Mouse (Mus musculus) G1E (cell line): ENCODE measurements at regions not wholly inside any gene's neighbourhood (a gene's known extent, or its start where the extent isn't known, plus 50 kb on each side); places are given as distances from the start of the nearest gene placed in this dataset.

Experiments used
- ATAC-seq: 2 replicates; pipeline ENCODE4 v1.8.0; 2016; ENCODE audit warnings: mild to moderate bottlenecking; ENCODE audit not compliant: insufficient number of reproducible peaks, poor library complexity, low FRiP score, severe bottlenecking; ENCODE audit errors: extremely low read depth
- DNase-seq: peaks from one replicate; pipeline ENCODE4 v3.0.0; 2012; ENCODE audit warnings: low spot score
- H3K27me3 ChIP-seq: 2 replicates; pipeline ENCODE4 v1.6.1; 2012; ENCODE audit warnings: mild to moderate bottlenecking, low read length, inconsistent platforms; ENCODE audit not compliant: insufficient read depth
- H3K36me3 ChIP-seq: replicated peaks from 2 replicates; pipeline ENCODE3; 2012; ENCODE audit warnings: mild to moderate bottlenecking, inconsistent platforms
- H3K4me1 ChIP-seq: 2 replicates; pipeline ENCODE4 v1.6.1; 2012; ENCODE audit warnings: low read depth, low read length, inconsistent platforms, mixed read lengths; ENCODE audit not compliant: insufficient read depth
- H3K4me3 ChIP-seq: 2 replicates; pipeline ENCODE4 v1.5.1; 2012; ENCODE audit warnings: low read depth, mild to moderate bottlenecking, inconsistent platforms, low read length, moderate library complexity, mixed read lengths
- H3K9me3 ChIP-seq: replicated peaks from 2 replicates; pipeline ENCODE4 v1.6.1; 2012; ENCODE audit warnings: inconsistent platforms
- CTCF ChIP-seq: IDR thresholded peaks from 2 replicates; pipeline ENCODE4 v1.5.1; 2012; ENCODE audit warnings: low read depth, low read length, inconsistent platforms, mixed read lengths
- GATA1 ChIP-seq: IDR thresholded peaks from 2 replicates; pipeline ENCODE4 v1.6.1; 2012; ENCODE audit warnings: borderline replicate concordance, low read length, inconsistent platforms, mixed read lengths
- GATA2 ChIP-seq: IDR thresholded peaks from 2 replicates; pipeline ENCODE4 v1.6.1; 2012; ENCODE audit warnings: low read depth, low read length, inconsistent platforms, borderline replicate concordance
- POLR2AphosphoS5 ChIP-seq: IDR thresholded peaks from 2 replicates; pipeline ENCODE4 v1.6.1; 2012; ENCODE audit warnings: low read depth, low read length, inconsistent platforms; ENCODE audit not compliant: insufficient replicate concordance
- TAL1 ChIP-seq: conservative IDR thresholded peaks from 2 replicates; pipeline ENCODE4 v1.6.1; 2012; ENCODE audit warnings: low read depth, low read length, inconsistent platforms, mixed read lengths

DNA sequence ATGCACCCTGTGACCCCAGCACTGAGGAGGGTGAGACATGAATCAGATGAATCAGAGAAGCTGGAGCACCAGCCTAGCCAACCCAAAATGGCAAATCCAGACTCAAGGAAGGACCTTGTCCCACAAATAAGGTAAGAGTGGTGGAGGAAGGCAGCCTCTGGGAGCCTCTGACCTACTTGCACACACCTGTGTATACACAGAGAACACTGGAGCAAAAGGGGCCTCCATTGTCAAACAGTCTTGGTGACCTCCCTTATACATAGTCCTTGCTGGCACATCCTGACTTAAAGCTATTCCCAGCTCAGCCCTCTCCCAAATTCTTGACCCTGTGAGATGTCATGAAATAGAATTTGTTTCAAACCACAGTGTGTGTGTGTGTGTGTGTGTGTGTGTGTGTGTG lies 57.1 kb downstream of the Inhbb start:
- TF ChIP-seq GATA1 (no peak), CTCF (no peak), GATA2 (no peak), POLR2AphosphoS5 (no peak), TAL1 (no peak)
- H3K4me1 ChIP-seq = no peaks in the 10 kb centered on the region
- H3K9me3 ChIP-seq = peaks cover 37% of the 10 kb centered on the region
- DNase-seq (no peak), ATAC-seq (no peak)
- no peaks in the 10 kb centered on the region for H3K27me3 ChIP-seq
- no peak overlapping the region for H3K4me3 ChIP-seq
- H3K36me3 ChIP-seq = no peaks in the 10 kb centered on the region

DNA sequence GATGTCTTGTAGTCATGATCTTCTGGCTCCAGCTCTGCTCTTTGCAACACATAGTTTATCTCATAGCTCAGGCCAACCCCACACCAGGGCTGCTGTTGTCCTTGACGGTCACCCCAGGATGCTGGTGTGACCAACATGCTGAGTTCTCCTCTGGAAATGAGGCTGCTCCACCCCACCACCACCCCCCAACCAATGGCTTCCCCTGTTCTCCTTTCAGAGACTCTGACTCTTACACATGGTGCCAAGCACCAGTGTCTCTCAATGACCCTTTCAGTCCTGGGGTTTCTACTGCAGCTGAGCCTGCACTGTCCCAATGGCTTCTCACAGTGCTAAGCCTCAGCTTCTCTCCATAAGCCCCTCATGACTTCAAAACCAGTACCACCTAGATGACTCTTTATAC lies 64.0 kb downstream of the Inhbb start:
- Histone ChIP-seq H3K4me3 (no peak overlapping the region), H3K27me3 (no peaks in the 10 kb centered on the region), H3K36me3 (no peaks in the 10 kb centered on the region), H3K9me3 (peaks cover 38% of the 10 kb centered on the region), H3K4me1 (no peaks in the 10 kb centered on the region)
- TF ChIP-seq POLR2AphosphoS5 = no peak
- TF ChIP-seq TAL1 = no peak
- no peak for TF ChIP-seq GATA1
- no peak for TF ChIP-seq GATA2
- TF ChIP-seq CTCF = no peak
- ATAC-seq (no peak), DNase-seq (no peak)

DNA sequence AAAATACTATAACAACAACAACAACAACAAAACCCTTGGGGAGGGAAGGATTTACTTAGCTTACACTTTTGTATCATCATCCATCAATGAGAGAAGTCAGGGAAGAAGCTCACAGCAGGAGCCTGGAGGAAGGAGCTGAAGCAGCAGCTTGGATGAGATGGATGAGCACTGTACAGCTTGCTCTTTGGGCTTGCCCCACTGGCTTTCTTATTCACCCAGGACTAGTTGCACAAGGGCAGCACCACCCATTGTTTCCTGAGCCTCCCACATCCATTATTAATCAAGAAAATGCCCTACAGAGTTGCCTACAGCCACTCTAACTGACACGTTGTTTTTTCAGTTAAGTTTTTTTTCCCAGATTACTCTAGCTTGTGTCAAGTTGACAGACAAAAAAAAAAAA lies 65.1 kb downstream of the Inhbb start:
- H3K9me3 ChIP-seq = peaks cover 41% of the 10 kb centered on the region
- no peak for DNase-seq
- H3K36me3 ChIP-seq = no peaks in the 10 kb centered on the region
- H3K4me3 ChIP-seq = no peak overlapping the region
- no peak for ATAC-seq
- no peaks in the 10 kb centered on the region for H3K4me1 ChIP-seq
- no peak for TF ChIP-seq POLR2AphosphoS5
- TF ChIP-seq TAL1 = no peak
- TF ChIP-seq GATA2 = no peak
- no peak for TF ChIP-seq GATA1
- TF ChIP-seq CTCF = no peak
- H3K27me3 ChIP-seq = no peaks in the 10 kb centered on the region

DNA sequence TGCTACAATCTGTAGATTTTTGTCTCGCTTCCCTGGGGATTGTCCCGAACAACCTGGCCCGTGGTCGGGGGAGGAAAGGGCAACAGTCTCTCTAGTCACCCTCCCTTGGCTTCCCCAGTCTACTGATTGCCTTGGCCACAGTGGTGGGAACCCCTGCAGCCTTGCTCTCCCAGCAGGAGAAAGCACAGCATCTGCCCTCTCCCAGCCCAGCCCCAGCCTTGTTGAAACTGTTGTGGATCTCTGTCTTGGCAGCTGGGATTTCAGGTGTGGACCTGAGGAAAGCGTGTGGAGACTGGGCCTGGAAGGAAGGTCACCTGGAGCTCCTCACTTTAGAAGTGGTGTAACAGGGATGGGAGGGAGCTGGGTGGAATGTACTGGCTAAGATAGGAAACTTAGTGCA lies 66.6 kb downstream of the Inhbb start:
- Histone ChIP-seq H3K27me3 (no peaks in the 10 kb centered on the region), H3K36me3 (no peaks in the 10 kb centered on the region), H3K9me3 (peaks cover 45% of the 10 kb centered on the region), H3K4me3 (no peak overlapping the region), H3K4me1 (no peaks in the 10 kb centered on the region)
- ATAC-seq (no peak), DNase-seq (no peak)
- TF ChIP-seq GATA1 (no peak), TAL1 (no peak), POLR2AphosphoS5 (no peak), GATA2 (no peak)

DNA sequence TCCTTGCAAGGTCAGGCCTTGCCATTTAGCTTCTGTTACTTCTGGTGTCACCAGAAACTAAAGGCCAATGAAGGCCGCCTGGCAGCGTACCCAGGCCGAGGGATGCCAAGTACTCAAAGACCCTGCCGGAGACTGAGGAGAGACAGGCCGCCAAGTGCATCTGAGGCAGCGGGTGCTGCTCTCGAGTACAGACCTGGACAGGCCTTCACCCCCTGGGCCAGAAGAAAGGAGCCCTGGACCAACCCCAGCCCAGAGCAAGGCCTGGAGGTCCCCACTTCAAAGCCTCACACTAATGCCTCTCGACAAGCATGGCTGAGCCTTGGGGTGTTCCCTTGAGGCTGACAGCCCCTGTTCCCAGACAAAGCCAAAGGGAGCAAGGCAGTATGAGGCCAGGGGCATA lies 70.5 kb downstream of the Inhbb start:
- Histone ChIP-seq H3K4me1 (no peaks in the 10 kb centered on the region), H3K9me3 (peaks cover 74% of the 10 kb centered on the region), H3K36me3 (no peaks in the 10 kb centered on the region), H3K27me3 (no peaks in the 10 kb centered on the region), H3K4me3 (no peak overlapping the region)
- ATAC-seq (no peak), DNase-seq (no peak)
- TF ChIP-seq GATA1 (no peak), POLR2AphosphoS5 (no peak), GATA2 (no peak), TAL1 (no peak), CTCF (no peak)

DNA sequence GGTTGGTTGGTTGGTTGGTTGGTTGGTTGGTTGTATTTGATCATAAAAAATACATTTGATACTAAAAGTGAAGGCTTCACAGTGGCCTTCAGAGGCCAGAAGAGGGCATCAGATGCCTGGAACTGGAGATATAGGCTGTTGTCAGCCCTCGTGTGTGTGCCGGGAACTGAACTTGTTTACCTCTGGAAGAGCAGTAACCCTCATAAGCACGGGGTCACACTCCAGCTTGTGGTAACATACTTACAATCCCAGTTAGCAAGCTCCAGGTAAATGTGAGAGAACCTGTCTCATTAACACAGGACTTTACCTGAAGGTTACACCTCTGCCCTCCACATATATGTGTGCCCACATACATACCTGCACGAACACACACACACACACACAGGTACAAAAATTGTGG lies 71.2 kb downstream of the Inhbb start:
- TF ChIP-seq GATA2 (no peak), TAL1 (no peak)
- ATAC-seq (no peak), DNase-seq (no peak)
- Histone ChIP-seq H3K4me3 (no peak overlapping the region), H3K4me1 (no peaks in the 10 kb centered on the region), H3K27me3 (no peaks in the 10 kb centered on the region), H3K9me3 (peaks cover 76% of the 10 kb centered on the region), H3K36me3 (no peaks in the 10 kb centered on the region)

DNA sequence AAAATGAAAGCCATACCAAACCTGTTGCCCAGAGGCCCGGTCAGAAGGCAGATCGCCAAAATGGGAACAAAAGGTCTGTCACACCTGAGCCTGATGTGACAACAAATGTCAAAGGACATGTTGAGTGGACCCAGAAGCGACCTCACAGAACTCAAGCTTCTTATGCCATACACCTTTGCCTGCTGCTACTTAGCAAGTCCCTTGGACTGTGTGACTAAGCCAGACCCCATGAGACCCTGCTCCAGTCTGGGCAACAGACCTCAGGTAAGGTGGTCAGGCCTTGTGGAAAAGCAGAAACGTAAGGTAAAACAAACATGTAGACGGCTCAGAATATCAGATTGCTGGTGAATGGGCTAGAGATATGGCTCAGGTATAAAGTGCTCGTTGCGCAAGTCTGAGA lies 71.8 kb downstream of the Inhbb start:
- TF ChIP-seq TAL1 (no peak), GATA2 (no peak), GATA1 (no peak), CTCF (no peak), POLR2AphosphoS5 (no peak)
- Histone ChIP-seq H3K4me3 (no peak overlapping the region), H3K27me3 (no peaks in the 10 kb centered on the region), H3K36me3 (no peaks in the 10 kb centered on the region), H3K4me1 (no peaks in the 10 kb centered on the region), H3K9me3 (peaks cover 76% of the 10 kb centered on the region)
- ATAC-seq (no peak), DNase-seq (no peak)
